Mouse (Mus musculus): ENCODE data around the gene Dysf.
"Not testable (repeated sequence)": the region's sequence is repeated elsewhere in the genome, so short reads cannot be mapped to it uniquely, and the experiment has no call there.

Dysf gene

DNA sequence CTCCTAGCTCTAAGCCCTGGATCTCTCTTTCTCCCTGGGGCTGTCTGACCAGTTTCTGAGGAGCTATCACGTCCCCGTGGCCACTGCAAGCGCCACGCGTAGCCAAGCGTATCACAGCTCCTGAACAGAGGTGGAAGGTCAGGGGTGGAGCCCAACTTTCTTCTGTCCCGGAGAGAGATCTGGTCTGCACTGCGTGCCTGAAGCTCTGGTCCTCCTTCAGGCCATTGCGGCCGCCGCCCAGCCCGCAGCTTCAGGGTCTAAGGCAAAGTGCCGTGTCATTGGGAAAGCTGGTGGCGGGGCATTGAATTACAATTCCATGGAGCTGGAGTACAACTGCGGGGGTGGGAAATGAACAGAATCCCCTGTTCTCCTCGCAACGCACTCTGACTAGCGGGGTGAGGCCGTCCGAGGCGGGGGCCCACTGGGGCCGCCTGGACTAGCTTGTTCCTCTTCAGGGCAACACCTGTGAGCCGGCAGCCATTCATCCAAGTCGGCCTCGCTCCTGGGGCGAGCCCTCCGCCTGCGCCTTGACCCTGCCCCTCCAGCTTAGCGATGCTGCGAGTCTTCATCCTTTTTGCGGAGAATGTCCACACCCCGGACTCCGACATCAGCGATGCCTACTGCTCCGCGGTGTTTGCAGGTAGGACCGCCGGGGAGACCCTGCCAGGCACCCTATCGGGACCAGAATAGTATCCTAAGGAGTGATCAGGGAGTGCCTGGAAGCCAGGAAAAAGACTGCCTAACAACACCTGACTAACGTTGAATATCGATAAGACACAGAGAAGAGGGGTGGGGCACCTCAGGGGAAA is at the start of gene Dysf:
Dysf (plus strand) TSS at position 228 of the 809 bp plus-strand sequence.
- DNase-seq (ENCODE audit: low spot score) = peak; percentile 59

DNA sequence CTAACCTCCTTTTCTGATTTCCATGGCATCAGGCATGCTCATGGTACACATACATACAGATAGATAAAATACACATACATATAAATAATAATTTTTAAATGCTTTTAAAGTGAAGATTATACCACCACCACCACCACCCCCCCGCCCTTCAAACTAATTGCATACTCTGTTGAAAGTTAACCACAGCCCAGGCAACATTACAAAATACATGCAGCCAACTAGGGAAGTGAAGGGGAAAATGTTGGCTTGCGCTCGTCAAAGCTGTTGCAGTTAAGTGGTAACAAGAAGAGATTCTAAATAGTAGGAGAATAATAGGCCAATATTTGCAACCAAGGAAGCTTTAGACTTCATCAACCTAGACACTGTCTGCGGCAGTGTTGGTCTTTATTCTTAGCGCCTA is 20.7 kb upstream of the Dysf start:
- DNase-seq (ENCODE audit: low spot score) = no peak

DNA sequence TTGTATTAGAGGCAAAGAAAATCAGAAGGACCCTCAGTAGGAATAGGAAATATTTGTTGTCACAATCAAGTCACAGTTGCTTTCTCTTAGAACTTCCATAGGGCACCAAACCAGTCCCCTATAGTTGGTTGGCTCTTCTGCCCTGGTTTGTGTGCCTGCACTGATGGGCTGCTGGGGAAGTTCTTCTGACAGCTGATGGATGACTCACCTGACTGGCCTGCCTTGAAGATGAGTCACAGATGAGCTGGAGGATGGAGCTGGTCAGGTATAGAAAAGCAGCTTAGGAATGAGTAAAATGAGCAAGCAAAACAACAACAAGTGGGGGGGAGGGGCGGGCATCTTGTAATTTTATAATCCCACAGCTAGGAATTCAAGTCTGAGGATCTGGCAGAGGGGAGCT is 5.7 kb upstream of the Dysf start:
- DNase-seq (ENCODE audit: low spot score) = no peak

DNA sequence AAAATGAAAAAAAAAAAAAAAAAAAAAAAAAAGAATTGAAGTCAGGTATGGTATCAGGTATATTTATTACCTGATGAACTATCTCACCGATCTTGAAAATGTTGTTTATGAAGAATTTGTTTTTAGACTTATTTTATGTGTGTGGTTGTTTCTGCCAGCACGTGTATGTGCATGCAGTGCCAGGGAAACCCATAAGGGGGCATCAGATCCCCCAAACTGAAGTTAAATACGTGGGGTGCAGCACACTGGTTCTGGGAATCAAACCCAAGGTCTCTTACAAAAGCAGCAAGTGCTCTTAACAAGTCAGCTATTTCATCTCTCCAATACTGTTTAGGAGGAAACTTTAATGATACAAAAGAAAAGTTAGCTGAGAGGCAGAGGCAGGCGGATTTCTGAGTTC is 4.1 kb upstream of the Dysf start:
- no peak for DNase-seq (ENCODE audit: low spot score)

DNA sequence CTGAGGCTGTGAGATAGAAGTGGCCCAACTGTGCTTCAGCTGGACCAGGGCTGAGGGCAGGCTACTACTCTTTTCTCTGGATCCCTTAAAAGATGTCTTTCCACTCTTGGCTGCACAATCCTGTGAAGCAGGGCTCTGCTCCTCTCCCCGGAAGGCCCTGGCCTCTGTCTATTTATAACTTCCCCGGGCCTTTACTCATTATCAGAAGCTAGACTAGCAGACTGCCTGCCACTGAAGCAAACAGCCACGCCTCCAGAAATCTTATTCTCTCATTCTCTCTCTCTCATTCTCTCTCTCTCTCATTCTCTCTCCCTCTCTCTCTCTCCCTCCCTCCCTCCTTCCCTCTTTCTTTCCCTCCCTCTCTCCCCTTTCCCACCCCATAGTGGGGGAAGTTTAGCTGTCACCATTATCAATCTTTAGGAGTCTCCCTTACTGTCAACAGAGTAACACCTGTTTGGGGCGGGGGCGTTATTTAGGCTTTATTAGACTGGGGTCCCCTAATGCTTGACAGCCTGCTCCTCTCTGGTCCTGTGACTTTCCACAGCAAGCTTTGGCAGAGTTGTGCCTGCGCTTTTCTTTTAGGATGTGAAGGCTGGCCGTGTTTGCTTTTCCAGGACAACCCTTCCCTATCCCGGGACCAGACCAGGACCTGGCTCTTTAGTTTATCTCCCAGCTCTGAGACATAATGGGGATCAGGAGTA is 932 bp downstream of the Dysf start:
- DNase-seq (ENCODE audit: low spot score) = peak; percentile 23

DNA sequence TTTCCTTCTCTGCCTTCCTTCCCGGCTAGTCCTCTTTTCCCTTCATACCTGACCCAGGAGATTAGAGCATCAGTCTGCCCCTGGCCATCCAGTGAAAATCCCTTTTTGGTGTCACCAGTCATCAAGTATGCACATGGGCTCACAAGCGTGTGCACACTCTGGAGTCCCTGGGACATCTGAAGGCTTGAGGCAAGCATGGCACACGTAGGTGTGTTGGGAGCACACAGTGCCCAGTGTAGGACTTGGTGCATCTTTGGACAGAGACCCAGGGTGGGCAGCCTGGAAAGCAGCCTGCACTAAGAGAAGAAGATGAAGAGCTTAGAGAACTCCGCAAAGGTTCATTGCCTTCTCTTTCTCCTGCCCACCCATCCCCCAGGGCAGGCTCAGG is 1.5 kb downstream of the Dysf start:
- no peak for DNase-seq (ENCODE audit: low spot score)

DNA sequence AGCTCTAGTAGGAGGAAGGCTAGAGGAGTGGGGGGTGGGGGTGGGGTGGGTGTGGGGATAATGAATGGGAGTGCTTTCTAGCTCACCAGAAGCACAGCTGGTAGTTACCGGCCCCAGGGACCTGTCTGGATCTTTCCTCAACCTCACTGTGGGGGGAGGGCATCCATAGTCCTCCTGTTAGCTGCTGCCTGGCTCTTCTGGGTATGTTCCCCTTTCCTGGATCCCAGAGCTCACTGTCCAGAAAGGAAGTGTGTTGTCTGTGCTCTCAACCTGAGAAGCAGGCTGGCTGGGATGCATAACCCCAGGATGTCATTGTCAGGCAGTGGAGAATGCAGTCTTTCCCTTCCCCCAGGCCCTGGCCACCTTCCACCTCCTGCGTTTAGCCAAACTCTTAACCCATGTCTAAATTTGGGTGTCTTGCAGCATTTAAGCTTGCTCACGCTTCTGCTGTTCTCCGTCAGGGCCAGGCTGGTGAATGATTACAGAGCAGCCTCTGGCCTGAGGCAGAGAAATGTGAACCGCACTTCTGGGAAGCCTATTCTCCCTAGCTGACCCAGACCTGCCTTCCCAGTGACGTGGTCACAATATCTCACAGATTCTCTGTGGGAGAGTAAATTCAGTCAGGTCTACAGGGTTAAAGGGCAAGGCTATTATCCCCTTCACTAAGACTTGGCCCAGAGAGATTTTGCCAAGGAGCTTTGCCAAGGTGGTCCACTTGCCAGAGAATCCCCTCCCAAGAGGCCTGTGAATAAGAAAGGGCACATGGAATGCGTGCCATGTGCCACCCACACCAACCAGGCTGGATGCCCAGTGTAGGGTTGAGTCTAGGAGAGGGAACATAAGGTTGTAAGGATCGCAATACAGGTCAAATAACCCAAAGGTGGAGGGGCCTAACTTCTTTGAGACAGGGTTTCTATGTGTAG is 2.2 kb downstream of the Dysf start:
- peak; percentile 35 for DNase-seq (ENCODE audit: low spot score)

DNA sequence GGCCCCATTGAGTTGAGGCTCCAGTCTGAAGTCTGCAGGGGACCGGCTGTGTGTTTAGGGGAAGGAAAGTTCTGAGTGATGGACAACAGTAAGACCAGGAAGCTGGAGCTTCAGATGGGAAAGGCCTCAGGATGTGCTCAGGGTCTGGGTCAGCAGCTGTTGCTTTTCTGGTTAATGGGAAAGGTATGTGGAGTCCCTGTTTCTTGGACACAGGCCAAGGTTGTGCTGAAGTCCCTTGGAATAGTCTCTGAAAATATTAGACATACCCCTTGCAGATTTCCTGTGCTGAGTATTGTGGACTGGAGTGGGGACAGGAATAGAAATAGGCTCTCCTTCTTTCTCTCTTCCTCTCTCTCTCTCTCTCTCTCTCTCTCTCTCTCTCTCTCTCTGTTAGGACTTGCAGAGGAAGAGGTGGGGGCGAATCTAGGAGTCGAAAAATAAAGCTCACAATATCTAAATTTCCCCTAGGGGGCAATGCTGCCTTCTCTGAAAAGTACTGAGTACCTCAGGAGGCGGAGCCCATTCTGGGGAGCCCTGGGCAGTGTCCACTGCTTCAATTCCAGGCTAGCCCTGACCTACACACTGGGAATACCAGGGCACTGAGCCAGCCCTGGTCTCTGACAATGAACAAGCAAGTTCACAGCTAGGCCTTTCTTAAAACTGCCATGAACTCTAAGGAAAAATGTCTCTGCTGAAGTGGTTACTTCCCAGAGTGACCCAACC is 6.7 kb downstream of the Dysf start:
- peak; percentile 25 for DNase-seq (ENCODE audit: low spot score)

DNA sequence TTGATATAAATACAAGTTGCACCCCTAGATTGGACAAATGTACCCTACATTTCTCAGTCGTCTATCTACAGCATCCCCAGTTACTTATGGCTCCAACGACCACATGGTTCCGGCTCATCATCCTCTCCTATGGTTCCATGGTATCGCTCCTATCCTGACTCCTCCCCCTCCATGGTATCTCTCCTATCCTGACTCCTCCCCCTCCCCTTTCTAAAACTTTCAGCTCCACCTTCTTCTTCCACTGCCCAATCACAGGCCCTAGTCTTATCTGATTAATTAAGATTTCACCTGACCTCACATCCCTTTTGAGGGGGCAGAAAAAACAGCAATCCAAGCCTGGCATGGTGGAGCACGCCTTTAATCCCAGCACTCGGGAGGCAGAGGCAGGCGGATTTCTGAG is 8.5 kb downstream of the Dysf start:
- no peak for DNase-seq (ENCODE audit: low spot score)

DNA sequence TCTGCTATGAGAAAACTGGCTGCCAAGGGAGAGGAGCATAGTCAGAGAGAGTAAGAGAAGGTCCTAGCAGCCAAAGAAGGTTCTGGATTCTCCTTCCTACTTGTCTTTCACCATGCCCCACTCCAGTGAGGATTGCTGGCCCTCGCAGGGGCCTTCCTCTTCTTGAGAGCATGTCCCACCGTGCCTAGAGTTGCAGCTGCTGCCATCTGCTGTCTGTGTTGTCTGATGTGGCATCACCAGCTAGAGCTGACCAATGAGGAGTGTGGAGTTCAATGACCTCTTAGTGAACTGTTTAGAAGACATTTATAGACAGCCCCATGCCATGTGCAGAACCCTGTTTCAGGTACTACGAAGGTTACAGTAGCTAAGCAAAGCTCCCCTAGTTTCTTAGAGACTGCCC is 9.0 kb downstream of the Dysf start:
- no peak for DNase-seq (ENCODE audit: low spot score)

DNA sequence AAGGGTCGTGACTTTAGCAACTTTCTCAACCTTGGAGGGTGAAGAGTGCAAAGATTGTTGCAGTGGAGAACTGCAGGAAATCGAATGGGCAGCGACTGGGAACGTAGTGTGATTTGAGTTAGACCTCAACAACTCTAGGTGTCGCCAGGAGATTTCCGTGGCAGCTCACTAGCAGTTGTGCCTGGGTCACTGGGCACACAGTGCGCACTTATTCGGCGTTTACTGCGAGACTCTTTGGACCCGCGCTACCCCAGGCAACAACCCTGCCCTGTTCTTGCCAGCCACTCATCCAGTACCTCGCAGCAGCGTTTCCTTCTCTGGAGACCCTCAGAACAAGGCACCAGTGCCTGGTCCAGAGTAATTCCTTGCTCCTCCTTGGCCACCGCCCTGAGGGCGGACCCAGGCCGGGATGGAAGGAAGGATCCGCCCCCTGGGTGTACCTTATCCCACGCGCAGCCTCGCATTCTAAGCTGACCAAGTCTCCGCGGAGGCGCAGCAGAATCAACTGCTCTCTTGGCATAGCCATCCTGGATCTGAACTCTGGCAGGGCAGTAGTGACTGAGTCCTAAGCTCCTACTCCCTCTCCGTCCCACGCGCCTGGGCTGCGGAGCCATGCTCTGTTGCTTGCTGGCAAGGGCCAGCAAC is 10.6 kb downstream of the Dysf start:
- peak; percentile 47 for DNase-seq (ENCODE audit: low spot score)

DNA sequence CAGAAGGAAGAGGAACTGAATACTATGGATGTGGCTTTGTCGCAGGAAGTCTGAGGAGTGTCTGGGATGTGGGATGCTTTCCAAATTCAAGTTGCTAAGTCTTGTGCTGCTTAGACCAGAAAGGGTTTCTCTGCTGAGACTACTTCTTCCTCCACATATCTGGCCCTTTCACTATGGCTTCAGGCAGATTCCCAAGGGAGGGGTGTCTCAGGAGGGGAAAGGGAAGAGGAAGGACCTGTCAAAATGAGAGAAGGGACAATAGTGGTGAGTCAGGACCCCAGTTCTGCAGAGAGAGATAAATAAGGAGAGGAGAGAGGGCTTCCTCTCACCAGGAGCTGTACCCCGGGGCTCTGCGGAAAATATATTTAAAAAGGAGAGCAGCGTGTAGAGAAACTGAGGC is 11.6 kb downstream of the Dysf start:
- DNase-seq (ENCODE audit: low spot score) = no peak

DNA sequence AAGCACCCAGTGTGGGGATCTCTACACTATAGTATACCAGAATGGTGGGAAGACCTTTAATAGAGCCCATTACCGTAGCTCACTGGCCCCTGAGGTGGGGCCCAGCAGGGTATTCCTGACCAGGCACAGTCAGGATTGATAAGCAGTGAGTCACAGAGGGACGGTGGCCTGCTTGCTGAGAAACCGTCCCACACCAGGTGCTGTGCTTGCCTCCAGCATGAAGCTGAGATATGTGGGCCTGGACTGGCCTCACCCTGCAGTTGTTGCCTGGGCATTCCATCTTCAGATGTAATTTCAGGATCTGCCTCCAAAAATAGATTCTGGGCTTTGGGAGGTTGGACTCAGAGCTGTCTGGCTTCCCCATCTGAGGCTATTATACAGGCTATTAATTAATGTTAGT is 13.6 kb downstream of the Dysf start:
- DNase-seq (ENCODE audit: low spot score) = no peak

DNA sequence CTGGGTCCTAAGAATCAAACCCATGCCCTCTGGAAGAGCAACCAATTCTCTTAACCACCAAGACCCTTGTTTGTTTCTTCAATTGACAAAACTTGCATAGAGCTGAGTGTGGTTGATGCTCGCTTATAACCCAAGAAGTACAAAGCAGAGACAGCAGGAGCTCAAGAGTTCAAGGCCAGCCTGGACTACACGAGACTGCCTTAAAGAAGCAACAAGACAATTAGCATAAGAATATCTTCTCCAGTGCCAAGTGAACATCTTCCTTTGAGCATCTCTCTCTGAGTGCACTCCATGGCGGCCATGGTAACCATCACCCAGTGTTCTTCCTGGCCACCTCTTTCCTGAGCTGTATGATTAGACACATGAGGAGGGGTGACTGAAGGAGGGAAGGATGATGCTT is 17.2 kb downstream of the Dysf start:
- DNase-seq (ENCODE audit: low spot score) = no peak

DNA sequence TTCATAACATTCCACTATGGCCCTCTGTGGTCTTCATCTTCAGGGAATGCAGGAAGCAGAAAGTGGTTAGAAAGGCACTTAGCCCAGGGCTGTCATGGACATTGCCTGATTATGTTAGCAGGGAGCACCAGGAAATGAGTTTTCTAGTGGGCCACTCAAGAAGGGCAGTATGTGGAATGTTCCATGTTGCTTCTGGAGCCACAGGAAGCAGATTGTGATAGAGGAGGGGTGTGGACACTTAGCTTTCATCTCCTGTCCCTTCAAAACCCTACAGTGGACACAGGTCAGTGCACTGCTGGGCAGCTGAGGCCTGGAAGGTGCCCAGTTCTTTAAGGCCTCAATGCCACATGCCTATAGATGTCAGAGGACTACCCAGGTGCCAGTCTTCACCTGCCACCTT is 20.4 kb downstream of the Dysf start:
- DNase-seq (ENCODE audit: low spot score) = no peak

DNA sequence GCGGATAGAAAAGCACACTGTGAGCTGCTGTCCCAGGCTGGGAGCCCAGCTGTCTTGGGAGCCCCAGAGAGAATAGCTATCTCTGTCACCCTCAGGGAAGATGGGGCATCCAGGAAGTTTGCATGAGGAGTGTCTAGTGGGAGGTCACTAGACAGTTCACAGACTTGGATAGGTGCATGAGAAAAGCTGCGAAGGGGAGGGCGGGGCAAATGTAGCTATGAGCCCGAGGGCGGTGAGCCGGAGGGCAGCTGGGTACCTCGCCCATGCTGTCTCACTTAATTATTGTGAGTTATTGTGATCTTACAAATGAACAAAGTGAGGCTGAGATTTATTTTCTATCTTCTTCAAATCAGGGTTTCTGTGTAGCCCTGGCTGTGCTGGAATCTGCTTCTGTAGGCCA is 21.4 kb downstream of the Dysf start:
- no peak for DNase-seq (ENCODE audit: low spot score)

DNA sequence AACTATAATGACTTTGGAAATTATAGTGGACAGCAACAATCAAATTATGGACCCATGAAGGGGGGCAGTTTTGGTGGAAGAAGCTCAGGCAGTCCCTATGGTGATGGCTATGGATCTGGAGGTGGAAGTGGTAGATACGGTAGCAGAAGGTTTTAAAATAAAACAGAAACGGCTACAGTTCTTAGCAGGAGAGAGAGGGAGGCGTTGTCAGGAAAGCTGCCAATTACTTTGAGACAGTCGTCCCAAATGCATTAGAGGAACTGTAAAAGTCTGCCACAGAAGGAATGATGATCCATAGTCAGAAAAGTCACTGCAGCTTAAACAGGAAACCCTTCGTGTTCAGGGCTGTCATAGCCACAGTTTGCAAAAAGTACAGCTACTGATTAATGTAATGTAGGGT is 24.1 kb downstream of the Dysf start:
- not testable (repeated sequence) for DNase-seq (ENCODE audit: low spot score)

DNA sequence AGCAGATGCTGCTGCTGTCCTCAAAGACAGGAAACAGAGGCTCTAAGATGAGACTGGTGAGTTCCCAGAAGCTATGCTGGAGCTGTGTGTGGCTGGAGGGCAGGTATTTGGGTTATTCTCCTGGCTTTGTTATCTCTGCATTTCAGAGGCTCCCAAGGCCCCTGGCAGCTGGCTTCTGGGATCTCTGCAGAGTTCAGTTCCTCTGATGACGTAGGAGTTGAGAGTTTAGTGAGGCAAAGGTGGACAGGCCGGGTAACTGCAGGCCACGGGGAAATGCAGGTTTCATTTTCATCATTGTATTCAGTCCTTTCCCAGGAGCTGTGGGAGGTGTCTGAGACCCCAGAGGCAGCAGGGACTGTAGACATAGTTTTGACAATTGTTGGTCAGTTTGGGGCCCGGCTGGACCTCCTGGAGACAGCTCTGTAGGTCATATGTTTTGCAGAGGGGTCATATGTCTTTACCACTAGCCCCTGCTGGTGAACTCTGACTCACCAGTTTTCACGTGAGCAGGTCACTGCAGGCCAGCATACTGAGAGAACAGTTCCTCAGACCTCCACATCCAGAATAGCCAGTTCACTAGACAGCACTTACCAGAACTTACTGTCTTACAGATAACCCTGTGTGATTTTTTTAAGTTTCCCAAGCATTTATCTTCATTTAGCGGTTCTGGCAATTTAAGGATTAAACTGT is 35.0 kb downstream of the Dysf start:
- no peak for DNase-seq (ENCODE audit: low spot score)

DNA sequence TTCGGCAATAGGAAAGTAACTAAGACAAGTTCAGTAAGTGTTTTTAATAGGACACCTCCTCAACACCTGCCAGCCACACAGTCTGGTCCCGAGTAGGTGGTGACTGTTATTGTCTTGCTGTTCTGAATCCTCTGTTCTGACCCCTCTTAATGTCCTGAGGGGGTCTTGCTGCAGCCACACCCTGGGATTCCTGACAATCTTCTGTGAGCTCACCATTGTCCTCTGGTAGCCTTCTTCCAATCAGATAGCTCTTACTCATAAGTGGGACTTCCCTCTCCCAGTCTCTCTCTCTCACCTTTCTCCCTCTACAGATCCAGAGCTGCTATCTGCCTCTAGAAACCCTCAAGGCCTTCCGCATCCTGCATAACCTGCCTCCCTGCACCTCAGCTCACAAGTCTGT is 36.3 kb downstream of the Dysf start:
- no peak for DNase-seq (ENCODE audit: low spot score)

DNA sequence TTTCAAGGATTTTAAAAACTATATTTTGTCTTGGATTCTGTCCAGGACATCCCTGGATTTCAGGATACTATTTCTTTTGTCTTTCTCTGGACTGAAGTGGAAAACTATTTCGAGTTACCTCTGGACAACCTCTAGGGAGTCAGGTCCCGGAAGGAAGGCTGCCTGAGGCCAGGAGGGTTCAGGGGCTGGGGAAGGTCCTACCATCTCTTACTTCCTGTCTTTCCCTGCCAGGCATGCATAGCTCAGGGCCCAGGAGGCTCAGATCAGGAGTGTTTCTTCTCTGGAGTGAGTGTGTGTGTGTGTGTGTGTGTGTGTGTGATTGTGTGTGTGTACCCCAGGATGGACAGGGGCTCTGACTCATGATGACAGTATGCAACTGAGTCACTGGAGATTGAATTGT is 40.5 kb downstream of the Dysf start:
- DNase-seq (ENCODE audit: low spot score) = no peak

DNA sequence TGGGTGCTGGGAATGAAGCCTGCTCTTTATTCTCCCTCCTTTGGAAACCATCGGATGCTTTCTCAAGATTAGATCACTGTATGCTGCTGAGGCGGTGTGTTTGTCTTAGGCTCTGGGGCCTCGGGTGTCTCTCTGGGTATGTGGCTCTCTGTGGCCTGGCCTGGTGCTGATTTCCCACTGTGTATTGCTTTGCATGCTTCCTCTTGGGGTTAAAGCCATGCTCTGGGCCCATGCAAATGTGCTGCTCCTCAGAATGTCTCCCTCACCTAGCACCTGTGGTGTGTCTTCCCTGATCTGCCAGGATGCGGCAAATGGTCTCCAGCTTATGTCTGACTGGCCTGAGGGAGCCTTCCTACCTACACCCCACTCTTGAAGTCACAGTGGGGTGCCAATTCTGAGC is 41.8 kb downstream of the Dysf start:
- no peak for DNase-seq (ENCODE audit: low spot score)
